Mouse (Mus musculus): ENCODE results near the gene Saa1. TPM values are rescaled to one million over a fixed set of nuclear protein-coding genes. Genes with fewer than 3 reads are reported as not detected.
"Not testable (repeated sequence)": the region's sequence is repeated elsewhere in the genome, so short reads cannot be mapped to it uniquely, and the experiment has no call there.

Saa1 gene
- polyA plus RNA-seq, 1 experiment from 2014 or later, result 0.25 TPM

- Histone ChIP-seq H3K9me3 (replicated peaks; ENCODE audit: control insufficient read depth, low read length) (no peaks in the 10 kb centered on the region), H3K4me1 (ENCODE audit: control insufficient read depth, insufficient read depth, low read length) (no peaks in the 10 kb centered on the region), H3K4me3 (ENCODE audit: low read length) (no peak overlapping the region), H3K27me3 (ENCODE audit: control insufficient read depth, insufficient read depth, low read length) (no peaks in the 10 kb centered on the region), H3K27ac (ENCODE audit: low read length) (no peak overlapping the region), H3K4me2 (ENCODE audit: low read depth, low read length) (no peak overlapping the region), H3K36me3 (ENCODE audit: control insufficient read depth, insufficient read depth) (no peaks in the 10 kb centered on the region), H3K9ac (ENCODE audit: low read length) (no peak overlapping the region)
- 57% methylated on average over 3 of the region's 3 CpGs for WGBS
- ATAC-seq (replicated peaks; ENCODE audit: extremely low read depth, insufficient read depth, low FRiP score), result no peak
Measured at GRCm38 (mm10) chr7:46748459-46748858, 5.7 kb upstream of the Saa1 start.

DNA sequence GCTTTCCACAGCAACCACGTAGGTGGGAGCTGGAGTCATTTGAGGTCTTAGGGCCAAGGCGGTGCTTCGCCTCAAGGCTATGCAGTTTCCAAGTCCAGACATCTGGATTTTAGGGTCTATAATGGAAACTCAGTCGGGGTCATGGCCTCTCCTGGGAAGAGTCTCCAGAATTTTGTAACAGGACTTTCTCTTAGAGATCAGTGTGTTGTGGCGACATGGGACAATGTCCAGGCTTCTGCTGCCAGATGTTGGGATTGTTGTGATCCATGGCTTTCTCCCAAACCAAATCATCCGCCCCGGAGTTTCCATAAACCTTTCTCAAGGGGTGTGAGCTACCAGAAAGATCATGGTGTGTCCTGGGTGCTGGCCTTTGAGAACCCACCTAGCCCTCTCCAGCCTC, 3.6 kb upstream of the Saa1 start:
- H3K9ac ChIP-seq (ENCODE audit: low read length), result no peak overlapping the region
- no peak overlapping the region for H3K27ac ChIP-seq (ENCODE audit: low read length)
- no peaks in the 10 kb centered on the region for H3K36me3 ChIP-seq (ENCODE audit: control insufficient read depth, insufficient read depth)
- no peaks in the 10 kb centered on the region for H3K27me3 ChIP-seq (ENCODE audit: control insufficient read depth, insufficient read depth, low read length)
- 81% methylated on average over 7 of the region's 7 CpGs for WGBS
- no peak for ATAC-seq (replicated peaks; ENCODE audit: extremely low read depth, insufficient read depth, low FRiP score)
- H3K4me1 ChIP-seq (ENCODE audit: control insufficient read depth, insufficient read depth, low read length), result no peaks in the 10 kb centered on the region
- H3K9me3 ChIP-seq (replicated peaks; ENCODE audit: control insufficient read depth, low read length), result no peaks in the 10 kb centered on the region
- no peak overlapping the region for H3K4me2 ChIP-seq (ENCODE audit: low read depth, low read length)
- H3K4me3 ChIP-seq (ENCODE audit: low read length), result no peak overlapping the region

DNA sequence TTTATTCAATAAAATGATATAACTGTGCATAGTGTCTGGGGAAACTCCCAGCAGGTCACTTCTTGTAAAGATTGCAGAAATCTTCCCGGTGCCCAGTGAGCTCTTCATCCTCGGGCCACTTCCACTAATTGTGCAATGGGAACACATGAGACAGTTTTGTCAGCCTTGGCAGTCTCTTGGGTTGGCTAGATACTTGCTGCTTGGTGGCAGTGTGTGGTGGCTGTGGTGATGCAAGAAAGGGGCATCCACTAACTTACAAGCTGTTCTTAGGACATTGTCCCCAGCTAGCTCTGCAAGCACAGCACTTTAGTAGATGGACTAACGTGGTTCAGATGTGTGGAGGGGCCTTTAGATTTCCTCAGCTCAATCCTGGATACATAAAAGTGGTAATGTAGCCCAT, 3.0 kb upstream of the Saa1 start:
- H3K4me2 ChIP-seq (ENCODE audit: low read depth, low read length), result no peak overlapping the region
- 69% methylated on average over 3 of the region's 3 CpGs for WGBS
- H3K27me3 ChIP-seq (ENCODE audit: control insufficient read depth, insufficient read depth, low read length), result no peaks in the 10 kb centered on the region
- H3K27ac ChIP-seq (ENCODE audit: low read length), result no peak overlapping the region
- H3K4me1 ChIP-seq (ENCODE audit: control insufficient read depth, insufficient read depth, low read length), result no peaks in the 10 kb centered on the region
- no peaks in the 10 kb centered on the region for H3K36me3 ChIP-seq (ENCODE audit: control insufficient read depth, insufficient read depth)
- no peak overlapping the region for H3K4me3 ChIP-seq (ENCODE audit: low read length)
- H3K9me3 ChIP-seq (replicated peaks; ENCODE audit: control insufficient read depth, low read length), result no peaks in the 10 kb centered on the region
- ATAC-seq (replicated peaks; ENCODE audit: extremely low read depth, insufficient read depth, low FRiP score), result no peak
- no peak overlapping the region for H3K9ac ChIP-seq (ENCODE audit: low read length)

DNA sequence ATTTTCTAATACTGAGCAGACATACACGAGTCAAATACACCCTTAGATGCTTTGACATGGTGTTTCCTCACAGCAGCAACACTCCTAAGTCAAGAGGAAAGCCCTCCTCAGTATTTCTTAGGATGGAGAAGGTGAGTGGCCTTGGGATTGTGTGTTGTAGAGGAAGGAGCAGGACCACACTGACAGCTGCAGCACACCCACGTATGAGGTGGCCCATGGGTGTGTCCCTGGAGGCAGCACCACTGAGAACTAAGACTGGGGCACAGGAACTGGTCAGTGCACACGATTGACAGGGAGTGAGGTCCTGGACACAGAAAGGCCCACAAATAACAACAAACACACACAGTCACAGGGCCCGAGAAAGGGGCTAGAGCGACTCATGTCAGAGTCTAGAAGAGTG, 2.7 kb downstream of the Saa1 start:
- H3K4me3 ChIP-seq (ENCODE audit: low read length); H3K4me1 ChIP-seq (ENCODE audit: control insufficient read depth, insufficient read depth, low read length); H3K27me3 ChIP-seq (ENCODE audit: control insufficient read depth, insufficient read depth, low read length); H3K36me3 ChIP-seq (ENCODE audit: control insufficient read depth, insufficient read depth); ATAC-seq (replicated peaks; ENCODE audit: extremely low read depth, insufficient read depth, low FRiP score); H3K9ac ChIP-seq (ENCODE audit: low read length); H3K4me2 ChIP-seq (ENCODE audit: low read depth, low read length); H3K9me3 ChIP-seq (replicated peaks; ENCODE audit: control insufficient read depth, low read length); H3K27ac ChIP-seq (ENCODE audit: low read length): not testable (repeated sequence)
- WGBS, result 73% methylated on average over 5 of the region's 5 CpGs

DNA sequence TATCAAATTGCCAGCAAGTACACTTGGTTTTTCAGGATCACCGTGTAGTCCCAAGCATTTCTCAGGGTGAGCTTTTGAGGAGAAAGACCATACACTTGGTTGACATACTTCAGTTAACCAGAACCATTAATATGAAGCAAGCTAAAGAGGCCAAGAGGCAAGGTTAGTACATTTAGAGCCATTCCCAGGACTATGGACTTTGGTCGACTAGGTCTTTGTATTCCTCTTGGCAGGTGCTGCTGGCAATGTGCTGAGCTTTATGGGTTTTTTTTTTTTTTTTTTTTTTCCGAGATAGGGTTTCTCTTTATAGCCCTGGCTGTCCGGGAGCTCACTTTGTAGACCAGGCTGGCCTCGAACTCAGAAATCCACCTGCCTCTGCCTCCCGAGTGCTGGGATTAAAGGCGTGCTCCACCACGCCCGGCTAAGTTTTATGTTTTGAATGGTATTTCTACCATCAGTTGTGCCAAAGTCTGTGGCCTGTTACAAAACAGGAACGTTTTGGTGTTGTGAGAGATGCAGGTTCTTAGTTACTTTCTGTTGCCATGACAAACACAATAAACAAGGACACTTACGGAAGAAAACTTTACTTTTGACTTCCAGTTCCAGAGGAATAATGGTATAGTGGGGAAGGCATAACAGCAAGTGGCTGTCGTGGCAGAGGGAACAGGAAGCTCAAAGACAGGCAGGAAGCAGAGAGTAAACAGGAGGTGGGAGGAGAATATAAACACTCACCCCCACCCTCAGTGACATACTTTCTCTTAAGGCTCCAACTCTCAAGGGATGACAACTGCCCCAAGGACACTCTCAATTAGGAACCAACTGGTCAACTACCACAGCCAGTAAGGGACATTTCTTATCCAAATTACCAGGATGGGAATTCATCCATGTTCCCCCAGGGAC, 4.0 kb downstream of the Saa1 start:
- Histone ChIP-seq H3K9me3 (replicated peaks; ENCODE audit: control insufficient read depth, low read length) (no peaks in the 10 kb centered on the region), H3K4me1 (ENCODE audit: control insufficient read depth, insufficient read depth, low read length) (no peaks in the 10 kb centered on the region), H3K4me2 (ENCODE audit: low read depth, low read length) (no peak overlapping the region), H3K27ac (ENCODE audit: low read length) (no peak overlapping the region), H3K27me3 (ENCODE audit: control insufficient read depth, insufficient read depth, low read length) (no peaks in the 10 kb centered on the region), H3K36me3 (ENCODE audit: control insufficient read depth, insufficient read depth) (no peaks in the 10 kb centered on the region), H3K9ac (ENCODE audit: low read length) (no peak overlapping the region), H3K4me3 (ENCODE audit: low read length) (no peak overlapping the region)
- WGBS, result 67% methylated on average over 12 of the region's 12 CpGs
- no peak for ATAC-seq (replicated peaks; ENCODE audit: extremely low read depth, insufficient read depth, low FRiP score)

DNA sequence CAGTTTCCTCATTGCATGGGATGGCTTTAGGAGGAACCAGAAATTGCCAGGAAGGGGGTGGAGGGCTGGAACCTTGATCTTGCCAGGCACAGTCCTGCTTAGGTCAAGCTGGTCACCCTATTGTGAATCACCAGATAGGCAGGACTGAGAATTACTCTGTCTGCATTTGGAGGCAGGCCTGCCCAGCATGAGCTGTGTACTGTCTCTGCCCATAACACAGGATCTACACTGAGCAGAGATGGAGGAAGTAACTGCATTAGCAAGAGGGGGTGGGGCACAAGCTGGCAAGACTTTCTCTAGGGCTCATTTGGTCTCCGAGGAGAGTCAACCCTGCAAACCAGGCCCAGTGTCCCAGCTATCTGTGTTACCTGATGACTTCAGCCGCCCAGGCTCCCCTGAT, 7.8 kb downstream of the Saa1 start:
- Histone ChIP-seq H3K9ac (ENCODE audit: low read length) (no peak overlapping the region), H3K27ac (ENCODE audit: low read length) (no peak overlapping the region), H3K36me3 (ENCODE audit: control insufficient read depth, insufficient read depth) (no peaks in the 10 kb centered on the region), H3K4me2 (ENCODE audit: low read depth, low read length) (no peak overlapping the region), H3K27me3 (ENCODE audit: control insufficient read depth, insufficient read depth, low read length) (no peaks in the 10 kb centered on the region), H3K9me3 (replicated peaks; ENCODE audit: control insufficient read depth, low read length) (no peaks in the 10 kb centered on the region), H3K4me1 (ENCODE audit: control insufficient read depth, insufficient read depth, low read length) (no peaks in the 10 kb centered on the region), H3K4me3 (ENCODE audit: low read length) (no peak overlapping the region)
- WGBS, result 61% methylated on average over 2 of the region's 2 CpGs
- ATAC-seq (replicated peaks; ENCODE audit: extremely low read depth, insufficient read depth, low FRiP score), result no peak

- no peak within 1 kb of the TSS for H3K4me3 ChIP-seq (ENCODE audit: low read length)
- no peak within 1 kb of the TSS for H3K9ac ChIP-seq (ENCODE audit: low read length)
- H3K27ac ChIP-seq (ENCODE audit: low read length), result no peak within 1 kb of the TSS
- H3K4me1 ChIP-seq (ENCODE audit: control insufficient read depth, insufficient read depth, low read length), result no peaks in the 10 kb centered on the region
- H3K36me3 ChIP-seq (ENCODE audit: control insufficient read depth, insufficient read depth), result no peaks in the 10 kb centered on the region
- no peaks in the 10 kb centered on the region for H3K27me3 ChIP-seq (ENCODE audit: control insufficient read depth, insufficient read depth, low read length)
- no peak for ATAC-seq (replicated peaks; ENCODE audit: extremely low read depth, insufficient read depth, low FRiP score)
- no peak within 1 kb of the TSS for H3K4me2 ChIP-seq (ENCODE audit: low read depth, low read length)
- no peaks in the 10 kb centered on the region for H3K9me3 ChIP-seq (replicated peaks; ENCODE audit: control insufficient read depth, low read length)
- WGBS, result 80% methylated on average over 4 of the region's 4 CpGs
Measured at GRCm38 (mm10) chr7:46732458-46732857, 10.3 kb downstream of the Saa1 start, which contains the start of gene Saa4. Saa4 (minus strand) TSS chr7:46732603.

DNA sequence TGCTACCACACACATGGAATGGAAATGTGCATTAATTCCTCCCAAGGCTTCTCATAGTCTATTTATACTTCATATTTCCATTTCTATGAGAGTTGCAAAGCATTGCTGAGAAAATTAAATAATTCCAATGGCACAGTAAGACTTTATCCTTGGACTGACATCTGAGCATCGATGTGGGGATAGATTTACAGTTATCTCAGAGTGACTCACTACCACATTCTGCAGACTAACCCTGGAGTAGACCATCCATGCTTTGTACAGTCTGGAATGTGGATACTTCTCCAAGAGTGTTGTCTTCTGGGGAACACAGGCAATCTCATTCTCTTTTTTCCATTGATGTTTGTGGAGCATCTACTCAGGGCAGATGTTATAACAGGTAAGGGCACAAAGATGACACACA, 15.2 kb downstream of the Saa1 start:
- ATAC-seq (replicated peaks; ENCODE audit: extremely low read depth, insufficient read depth, low FRiP score), result no peak

DNA sequence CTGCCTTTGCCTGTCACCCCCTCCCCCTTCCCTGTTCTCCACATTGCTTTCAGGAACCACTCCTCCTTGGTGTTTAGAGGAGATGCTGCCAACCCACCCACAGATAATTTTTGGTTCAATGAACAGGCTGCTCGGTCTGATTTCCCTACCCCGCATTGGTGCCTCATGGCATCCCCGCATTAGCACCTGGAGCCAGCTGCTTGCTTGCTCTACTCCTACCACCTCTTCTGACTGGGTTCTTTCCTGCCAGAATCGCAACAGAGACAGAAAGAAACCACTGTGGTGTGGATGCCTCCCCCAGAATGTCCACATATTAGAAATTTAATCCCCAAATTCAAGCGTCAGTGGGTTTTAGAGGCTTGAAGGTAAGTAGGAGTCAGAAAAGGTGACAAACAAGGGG, 18.4 kb downstream of the Saa1 start:
- Histone ChIP-seq H3K36me3 (ENCODE audit: control insufficient read depth, insufficient read depth) (no peaks in the 10 kb centered on the region), H3K9me3 (replicated peaks; ENCODE audit: control insufficient read depth, low read length) (no peaks in the 10 kb centered on the region), H3K9ac (ENCODE audit: low read length) (no peak overlapping the region), H3K4me1 (ENCODE audit: control insufficient read depth, insufficient read depth, low read length) (no peaks in the 10 kb centered on the region), H3K4me3 (ENCODE audit: low read length) (no peak overlapping the region), H3K27ac (ENCODE audit: low read length) (no peak overlapping the region), H3K4me2 (ENCODE audit: low read depth, low read length) (no peak overlapping the region), H3K27me3 (ENCODE audit: control insufficient read depth, insufficient read depth, low read length) (no peaks in the 10 kb centered on the region)
- WGBS, result 77% methylated on average over 5 of the region's 5 CpGs
- ATAC-seq (replicated peaks; ENCODE audit: extremely low read depth, insufficient read depth, low FRiP score), result no peak

More for the DNA sequence above, 15.2 kb downstream of the Saa1 start:
- no peak overlapping the region for H3K27ac ChIP-seq (ENCODE audit: low read length)
- no peaks in the 10 kb centered on the region for H3K27me3 ChIP-seq (ENCODE audit: control insufficient read depth, insufficient read depth, low read length)
- no peak overlapping the region for H3K4me2 ChIP-seq (ENCODE audit: low read depth, low read length)
- no peaks in the 10 kb centered on the region for H3K9me3 ChIP-seq (replicated peaks; ENCODE audit: control insufficient read depth, low read length)
- H3K36me3 ChIP-seq (ENCODE audit: control insufficient read depth, insufficient read depth), result no peaks in the 10 kb centered on the region
- H3K9ac ChIP-seq (ENCODE audit: low read length), result no peak overlapping the region
- no peaks in the 10 kb centered on the region for H3K4me1 ChIP-seq (ENCODE audit: control insufficient read depth, insufficient read depth, low read length)
- 74% methylated on average over 1 of the region's 1 CpGs for WGBS
- H3K4me3 ChIP-seq (ENCODE audit: low read length), result no peak overlapping the region
